In genomic region chr2:26129346-26129745, GRCm38 (mm10) we compare ENCODE assay signal across 16 mouse cellular contexts.
"Had no signal": no experiment of that assay in that cellular context is flagged by ENCODE, and none has a peak within 500 bp of the region (broad histone marks: within the 10 kb centered on the region; RNA-seq: fewer than 3 reads in every experiment).

No protein-coding gene starts in this region.

- H3K4me2 ChIP-seq: kidney, embryonic 15.5 days; limb, embryonic 13.5 days; liver, embryonic 13.5 days; neural tube, embryonic 15.5 days had no signal

- H3K4me3 ChIP-seq: kidney, embryonic 15.5 days; limb, embryonic 13.5 days; liver, embryonic 13.5 days; midbrain, embryonic 10.5 days; myocyte; neural tube, embryonic 15.5 days had no signal

- H3K27ac ChIP-seq: kidney, embryonic 15.5 days; limb, embryonic 13.5 days; liver, embryonic 13.5 days; neural tube, embryonic 15.5 days had no signal

- DNase-seq: kidney, adult 2 months; kidney, postnatal 14 days; left cerebral cortex, postnatal 4 days; liver, embryonic 13.5 days; lung, adult 18-20 months; lung, postnatal 36 days; midbrain, embryonic 14.5 days; right cerebral cortex, postnatal 4 days; spleen, adult 18-20 months; thymus, adult 18-20 months; thymus, postnatal 25 days had no signal

- H3K9me3 ChIP-seq: kidney, embryonic 15.5 days; limb, embryonic 13.5 days; liver, embryonic 13.5 days; midbrain, embryonic 10.5 days; neural tube, embryonic 15.5 days had no signal

- H3K9ac ChIP-seq: kidney, embryonic 15.5 days; limb, embryonic 13.5 days; liver, embryonic 13.5 days; neural tube, embryonic 15.5 days had no signal

- H3K36me3 ChIP-seq: kidney, embryonic 15.5 days; limb, embryonic 13.5 days; liver, embryonic 13.5 days; midbrain, embryonic 10.5 days; neural tube, embryonic 15.5 days had no signal

- H3K27me3 ChIP-seq: kidney, embryonic 15.5 days; limb, embryonic 13.5 days; neural tube, embryonic 15.5 days had no signal
